Mouse (Mus musculus) kidney, postnatal 0 days (tissue): ENCODE results near the gene Theg. TPM values are rescaled to one million over a fixed set of nuclear protein-coding genes. Genes with fewer than 3 reads are reported as not detected.

Experiments used
- ATAC-seq: fragments of 200-750 bp; cut with Nextera tagmentation; replicated peaks from 2 replicates; pipeline ENCODE4 v1.8.0; 2017; ENCODE audit warnings: low read depth, moderate number of reproducible peaks, moderate TSS enrichment, moderate library complexity; ENCODE audit not compliant: low FRiP score
- DNase-seq: peaks from one replicate; pipeline ENCODE4 v3.0.0-alpha.2; 2016; ENCODE audit warnings: low spot score
- H3K27ac ChIP-seq: fragments of 300-500 bp; sonication (generic); 2 replicates; pipeline ENCODE4 v1.5.1; 2014; ENCODE audit warnings: mild to moderate bottlenecking
- H3K27me3 ChIP-seq: fragments of 300-500 bp; sonication (generic); 2 replicates; pipeline ENCODE4 v1.6.1; 2014; ENCODE audit warnings: low read length, mixed read lengths; ENCODE audit not compliant: insufficient read depth
- H3K36me3 ChIP-seq: fragments of 300-500 bp; sonication (generic); 2 replicates; pipeline ENCODE4 v1.6.1; 2014; ENCODE audit warnings: low read length, mixed read lengths; ENCODE audit not compliant: insufficient read depth
- H3K4me1 ChIP-seq: fragments of 300-500 bp; sonication (generic); replicated peaks from 2 replicates; pipeline ENCODE4 v1.6.1; 2014; ENCODE audit warnings: antibody characterized with exemption, low read length, mixed read lengths; ENCODE audit not compliant: insufficient read depth
- H3K4me2 ChIP-seq: fragments of 300-500 bp; sonication (generic); 2 replicates; pipeline ENCODE4 v1.6.1; 2014; ENCODE audit warnings: mild to moderate bottlenecking, low read length, moderate library complexity, mixed read lengths
- H3K4me3 ChIP-seq: fragments of 300-500 bp; sonication (generic); replicated peaks from 2 replicates; pipeline ENCODE4 v1.5.1; 2014; ENCODE audit warnings: low read depth, low read length
- H3K9ac ChIP-seq: fragments of 300-500 bp; sonication (generic); 2 replicates; pipeline ENCODE4 v1.6.1; 2014; ENCODE audit warnings: low read depth, low read length
- H3K9me3 ChIP-seq: fragments of 300-500 bp; sonication (generic); replicated peaks from 2 replicates; pipeline ENCODE4 v1.6.1; 2016; ENCODE audit warnings: low read length, inconsistent platforms, mixed read lengths
- CTCF ChIP-seq: IDR thresholded peaks from 2 replicates; pipeline ENCODE4 v1.5.1; 2016; ENCODE audit warnings: antibody characterized with exemption, low read depth, mild to moderate bottlenecking, moderate library complexity
- whole genome bisulfite sequencing: fragments of 180-500 bp; shearing (Covaris S2); extraction: QIAGEN DNeasy Blood & Tissue Kit; methylation state at CpG from one replicate; pipeline ENCODE4 v1.1.7; 2014; 5-methylcytosine and 5-hydroxymethylcytosine counted together
- polyA plus RNA-seq: library from polyadenylated mRNA; unstranded; fragments of >200 nt; fragmentation: Nextera tagmentation; extraction: Ambion mirVana; gene quantifications from 2 replicates; pipeline ENCODE4 v1.2.1, GENCODE M21; 2015

The Theg gene
- polyA plus RNA-seq, 1 experiment from 2014 or later = not detected

GRCm38 (mm10) chr10:79625398-79625797 is 38.3 kb upstream of the Theg start:
- TF ChIP-seq CTCF = no peak
- 73% methylated on average over 9 of the region's 9 CpGs for WGBS
- Histone ChIP-seq H3K36me3 (no peaks in the 10 kb centered on the region), H3K27ac (no peak overlapping the region), H3K4me3 (no peak overlapping the region), H3K27me3 (no peaks in the 10 kb centered on the region), H3K4me1 (no peaks in the 10 kb centered on the region), H3K4me2 (no peak overlapping the region), H3K9me3 (no peaks in the 10 kb centered on the region), H3K9ac (no peak overlapping the region)
- DNase-seq = no peak
- ATAC-seq = no peak

GRCm38 (mm10) chr10:79623950-79624349 is 36.8 kb upstream of the Theg start:
- ATAC-seq = no peak
- Histone ChIP-seq H3K4me1 (no peaks in the 10 kb centered on the region), H3K9me3 (no peaks in the 10 kb centered on the region), H3K4me3 (no peak overlapping the region), H3K27me3 (no peaks in the 10 kb centered on the region), H3K4me2 (no peak overlapping the region), H3K9ac (no peak overlapping the region), H3K36me3 (no peaks in the 10 kb centered on the region), H3K27ac (no peak overlapping the region)
- WGBS = 69% methylated on average over 12 of the region's 12 CpGs
- DNase-seq = no peak
- no peak for TF ChIP-seq CTCF

GRCm38 (mm10) chr10:79616376-79616775 is 29.2 kb upstream of the Theg start:
- 90% methylated on average over 5 of the region's 5 CpGs for WGBS
- no peak overlapping the region for H3K4me2 ChIP-seq
- peaks cover 20% of the 10 kb centered on the region; the same call in 1 of the 2 replicates for H3K27me3 ChIP-seq
- H3K9ac ChIP-seq = no peak overlapping the region
- no peaks in the 10 kb centered on the region for H3K36me3 ChIP-seq
- no peak for ATAC-seq
- no peak for DNase-seq
- H3K27ac ChIP-seq = no peak overlapping the region
- no peak overlapping the region for H3K4me3 ChIP-seq
- H3K9me3 ChIP-seq = no peaks in the 10 kb centered on the region
- TF ChIP-seq CTCF = no peak
- H3K4me1 ChIP-seq = peaks cover 10% of the 10 kb centered on the region; the same call in 1 of the 2 replicates

- Histone ChIP-seq H3K27ac (no peak overlapping the region), H3K4me1 (peaks cover 10% of the 10 kb centered on the region; the same call in 1 of the 2 replicates), H3K27me3 (peaks cover 20% of the 10 kb centered on the region; the same call in 1 of the 2 replicates), H3K9me3 (no peaks in the 10 kb centered on the region), H3K9ac (no peak overlapping the region), H3K4me2 (no peak overlapping the region), H3K36me3 (no peaks in the 10 kb centered on the region), H3K4me3 (no peak overlapping the region)
- no peak for DNase-seq
- TF ChIP-seq CTCF = no peak
- 16% methylated on average over 8 of the region's 8 CpGs for WGBS
- no peak for ATAC-seq
These were observed 28.7 kb upstream of the Theg start for GRCm38 (mm10) chr10:79615860-79616259.

- no peak overlapping the region for H3K27ac ChIP-seq
- H3K4me2 ChIP-seq = peak overlapping the region; percentile 98
- ATAC-seq = no peak; the same call in 1 of the 2 replicates
- H3K4me3 ChIP-seq = peak overlapping the region; percentile 47; the same call in 1 of the 2 replicates
- no peaks in the 10 kb centered on the region for H3K9me3 ChIP-seq
- peaks cover 20% of the 10 kb centered on the region; the same call in 1 of the 2 replicates for H3K27me3 ChIP-seq
- DNase-seq = no peak
- TF ChIP-seq CTCF = no peak
- H3K36me3 ChIP-seq = no peaks in the 10 kb centered on the region
- no peak overlapping the region for H3K9ac ChIP-seq
- 83% methylated on average over 1 of the region's 1 CpGs for WGBS
- H3K4me1 ChIP-seq = peaks cover 10% of the 10 kb centered on the region; the same call in 1 of the 2 replicates
These were observed 27.1 kb upstream of the Theg start for GRCm38 (mm10) chr10:79614305-79614643.

- Histone ChIP-seq H3K36me3 (no peaks in the 10 kb centered on the region), H3K4me2 (peak within 1 kb of the TSS; percentile 98), H3K27me3 (peaks cover 20% of the 10 kb centered on the region; the same call in 1 of the 2 replicates), H3K9ac (peak within 1 kb of the TSS; percentile 52; the same call in 1 of the 2 replicates), H3K4me1 (peaks cover 10% of the 10 kb centered on the region; the same call in 1 of the 2 replicates), H3K27ac (no peak within 1 kb of the TSS), H3K9me3 (no peaks in the 10 kb centered on the region), H3K4me3 (peak within 1 kb of the TSS; percentile 47)
- DNase-seq (peak; percentile 88), ATAC-seq (peak; percentile 87)
- no peak for TF ChIP-seq CTCF
- 1% methylated on average over 60 of the region's 60 CpGs for WGBS
These were observed 26.6 kb upstream of the Theg start, which contains the start of gene C2cd4c for GRCm38 (mm10) chr10:79613578-79614304. C2cd4c (minus strand) TSS chr10:79614025.
